In the genomic region with DNA sequence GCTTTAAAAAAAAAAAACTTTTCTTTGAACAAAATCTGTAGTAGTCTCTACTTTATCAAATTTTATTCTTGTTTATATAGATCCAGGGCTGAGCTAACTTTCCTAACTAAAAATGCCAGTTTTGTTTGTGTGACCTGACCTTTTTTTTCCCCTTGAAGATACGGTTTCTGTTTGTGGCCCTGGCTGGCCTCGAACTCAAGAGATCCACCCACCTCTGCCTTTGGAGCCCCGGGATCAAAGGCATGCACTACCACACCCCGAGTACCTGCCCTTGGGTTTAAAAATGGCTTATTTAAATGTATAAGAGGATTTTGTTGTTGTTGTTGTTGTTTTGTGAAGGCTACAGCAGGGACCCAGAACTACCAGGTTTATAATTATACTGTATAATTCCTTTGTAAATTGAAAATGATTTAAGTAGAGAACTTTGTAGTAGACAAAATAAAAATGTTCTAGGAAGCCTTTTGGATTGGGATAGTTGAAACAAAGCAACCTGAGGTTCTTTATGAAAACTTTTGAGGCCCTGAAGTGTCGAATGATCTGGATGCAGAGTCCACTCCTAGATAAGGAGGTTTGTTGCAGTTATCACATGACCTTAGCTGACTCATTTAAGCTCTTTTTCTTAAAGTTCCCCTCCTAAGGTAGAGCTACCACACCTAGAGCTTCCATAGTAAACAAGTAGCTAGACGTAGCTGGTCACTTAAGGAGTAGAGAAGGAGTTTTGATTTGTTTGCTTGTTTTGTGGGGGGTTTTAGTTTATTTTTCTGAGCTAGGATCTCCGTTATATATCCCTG, we compare ENCODE assay signal across 8 mouse cellular contexts. TPM values are rescaled to one million over a fixed set of nuclear protein-coding genes. Genes with fewer than 3 reads are reported as not detected.
A peak's percentile ranks its signal among the peaks of the same experiment; 100 is the strongest.
DNase-seq lines count a peak whose midpoint lies in the region; TF ChIP-seq lines count a peak whose summit lies in the region.
"Had no signal": no experiment of that assay in that cellular context is flagged by ENCODE, and none has a peak within 500 bp of the region (broad histone marks: within the 10 kb centered on the region; RNA-seq: fewer than 3 reads in every experiment).

No protein-coding gene starts in this region.

- no peak for TF ChIP-seq POLR2A in testis, adult 2 months (IDR thresholded peaks at IDR 0.05; ENCODE audit: control insufficient read depth, low read depth, low read length)

- 56% methylated on average over 7 of the region's 7 CpGs for WGBS in forebrain, embryonic 10.5 days

- peak overlapping the region; percentile 84 for H3K4me3 ChIP-seq in testis, adult 2 months (ENCODE audit: control insufficient read depth, low read depth, low read length)
- peak overlapping the region; percentile 65 for H3K4me3 ChIP-seq in forebrain, embryonic 10.5 days

- no peaks in the 10 kb centered on the region for H3K9me3 ChIP-seq in forebrain, embryonic 10.5 days

- H3K27me3 ChIP-seq in testis, adult 2 months (ENCODE audit: control insufficient read depth, insufficient read depth, low read length): no peaks in the 10 kb centered on the region
- no peaks in the 10 kb centered on the region for H3K27me3 ChIP-seq in forebrain, embryonic 10.5 days (ENCODE audit: poor library complexity, severe bottlenecking)

- peaks cover 2% of the 10 kb centered on the region; the same call in 1 of the 2 replicates for H3K4me1 ChIP-seq in testis, adult 2 months (ENCODE audit: control insufficient read depth, insufficient read depth, low read length)
- H3K4me1 ChIP-seq in forebrain, embryonic 10.5 days: peaks cover 32% of the 10 kb centered on the region

- H3K36me3 ChIP-seq in testis, adult 2 months (ENCODE audit: control insufficient read depth, insufficient read depth, low read length): no peaks in the 10 kb centered on the region
- peaks cover 44% of the 10 kb centered on the region for H3K36me3 ChIP-seq in forebrain, embryonic 10.5 days (replicated peaks)

- no peak overlapping the region for H3K27ac ChIP-seq in testis, adult 2 months (ENCODE audit: control insufficient read depth, insufficient read depth, low read depth, low read length)
- H3K27ac ChIP-seq in forebrain, embryonic 10.5 days: 0 out of 2 replicates have a peak overlapping the region, but pooled peaks have one; percentile 86

- DNase-seq in testis, postnatal 10 days (ENCODE audit: low spot score): no peak
- no peak for DNase-seq in forebrain, embryonic 10.5 days (ENCODE audit: extremely low spot score, low spot score)
- DNase-seq in liver: peak; percentile 36
- no peak for DNase-seq in frontal cortex, adult 2 months (ENCODE audit: extremely low spot score in 1 of 2, low spot score in 1 of 2)
- DNase-seq in cerebellum, adult 9-11 months: no peak
- DNase-seq in layer of hippocampus, postnatal 10 days (ENCODE audit: low spot score in 2 of 2): no peak
- DNase-seq: kidney, postnatal 25 days had no signal

- no peak for TF ChIP-seq CTCF in testis, adult 2 months (IDR thresholded peaks at IDR 0.05; ENCODE audit: control insufficient read depth, insufficient read depth, insufficient replicate concordance, low read depth, low read length)

RNA-seq across cellular contexts. Expression of a gene that starts 5.4 kb away (rescaled TPM):
- polyA plus RNA-seq in testis, adult 2 months (2012; rRNA removed): 223 and 268 TPM in 2 replicates
- polyA plus RNA-seq in forebrain, embryonic 10.5 days (2016; fragmentation: Nextera tagmentation; extraction: Ambion mirVana): 39.0 and 42.2 TPM in 2 replicates
- polyA plus RNA-seq in frontal cortex, adult 2 months (2012; rRNA removed): 21.4 and 22.3 TPM in 2 replicates
- 10 to 100 TPM; 25.5 to 26.3 TPM for total RNA-seq in layer of hippocampus, postnatal 10 days (2021)

RNA-seq across cellular contexts. Expression of a gene that starts 6.4 kb away (rescaled TPM):
- polyA plus RNA-seq in testis, adult 2 months (2012; rRNA removed): 55.4 and 59.8 TPM in 2 replicates
- 104 and 108 TPM in 2 replicates for polyA plus RNA-seq in forebrain, embryonic 10.5 days (2016; fragmentation: Nextera tagmentation; extraction: Ambion mirVana)
- polyA plus RNA-seq in frontal cortex, adult 2 months (2012; rRNA removed): 46.3 and 46.6 TPM in 2 replicates
- 10 to 100 TPM; 57.8 to 59.5 TPM for total RNA-seq in layer of hippocampus, postnatal 10 days (2021)
